Mouse (Mus musculus): ENCODE measurements around the gene Alg2. TPM values are rescaled to one million over a fixed set of nuclear protein-coding genes. Genes with fewer than 3 reads are reported as not detected.

The Alg2 gene
- 84.7 and 98.5 TPM in 2 replicates for polyA plus RNA-seq (2015; fragmentation: Nextera tagmentation; extraction: Ambion mirVana)

DNA sequence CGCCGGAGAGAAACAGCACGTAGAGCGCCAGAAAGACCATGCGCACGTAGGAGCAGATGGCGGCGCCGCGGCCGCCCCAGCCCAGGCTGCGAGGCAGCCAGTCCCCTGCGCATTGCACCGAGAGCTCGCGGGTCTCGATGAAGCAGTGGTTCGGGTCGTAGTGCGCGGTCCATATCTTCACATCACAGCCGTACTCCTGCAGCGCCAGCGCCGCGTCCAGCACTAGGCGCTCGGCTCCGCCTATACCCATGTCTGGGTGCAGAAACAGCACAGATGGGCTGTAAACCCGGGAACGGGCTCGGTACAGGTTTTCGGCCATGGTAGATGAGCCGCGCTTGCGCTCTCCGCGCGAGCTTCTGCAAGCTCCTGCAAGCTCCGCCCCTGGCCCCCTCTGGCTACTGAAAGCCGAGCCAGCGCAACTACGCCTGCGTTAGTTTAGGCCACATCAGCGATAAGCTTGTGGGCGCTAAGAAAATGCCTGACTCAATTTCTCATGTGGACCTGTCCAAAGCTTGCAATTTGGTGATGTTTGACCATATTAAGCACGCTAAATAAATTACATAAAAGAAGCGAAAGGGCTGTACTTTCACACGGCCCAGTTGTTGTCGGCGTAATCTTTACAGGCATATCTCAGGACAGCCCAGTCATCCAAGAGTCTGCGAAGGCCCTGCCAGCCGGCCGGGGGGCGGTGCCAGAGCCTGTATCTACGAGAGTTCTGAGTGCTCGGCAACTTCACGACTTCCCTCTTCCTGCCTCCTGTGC lies at the start of gene Alg2, which contains the start of gene Sec61b:
TSS of gene Alg2 (minus strand) at position 366 of the 762 bp plus-strand sequence.
TSS of gene Sec61b (plus strand) at position 691 of the 762 bp plus-strand sequence.

Other genes starting within 250 kb of the Alg2 start
- 11.7 and 13.7 TPM in 2 replicates for gene Tgfbr1, start 121.1 kb downstream of the Alg2 start, polyA plus RNA-seq (2015; fragmentation: Nextera tagmentation; extraction: Ambion mirVana)
- 534 and 584 TPM in 2 replicates for gene Sec61b, start 325 bp upstream of the Alg2 start, polyA plus RNA-seq (2015; fragmentation: Nextera tagmentation; extraction: Ambion mirVana)